Mouse (Mus musculus) cortical plate, adult 2 months (tissue): Measurements from ENCODE around the gene Map4k5.

Experiments used
- CTCF ChIP-seq: fragments of 200-500 bp; IDR thresholded peaks from 2 replicates; pipeline ENCODE4 v1.5.1; 2011; ENCODE audit warnings: mild to moderate bottlenecking, control low read depth, low read length; ENCODE audit not compliant: insufficient read depth; ENCODE audit errors: extremely low read depth
- POLR2A ChIP-seq: fragments of 200-500 bp; IDR thresholded peaks from 2 replicates; pipeline ENCODE4 v1.6.1; 2011; ENCODE audit warnings: mild to moderate bottlenecking, low read length, control low read depth; ENCODE audit not compliant: insufficient read depth; ENCODE audit errors: extremely low read depth

GRCm38 (mm10) chr12:69856398-69856797 is 36.6 kb downstream of the Map4k5 start:
- TF ChIP-seq CTCF (no peak), POLR2A (no peak)
